Mouse (Mus musculus) right cerebral cortex, postnatal 4 days (tissue): ENCODE measurements around the gene Atp8b4.

Source experiments
- DNase-seq: peaks from one replicate; pipeline ENCODE4 v3.0.0-alpha.2; 2022

The Atp8b4 gene

DNA sequence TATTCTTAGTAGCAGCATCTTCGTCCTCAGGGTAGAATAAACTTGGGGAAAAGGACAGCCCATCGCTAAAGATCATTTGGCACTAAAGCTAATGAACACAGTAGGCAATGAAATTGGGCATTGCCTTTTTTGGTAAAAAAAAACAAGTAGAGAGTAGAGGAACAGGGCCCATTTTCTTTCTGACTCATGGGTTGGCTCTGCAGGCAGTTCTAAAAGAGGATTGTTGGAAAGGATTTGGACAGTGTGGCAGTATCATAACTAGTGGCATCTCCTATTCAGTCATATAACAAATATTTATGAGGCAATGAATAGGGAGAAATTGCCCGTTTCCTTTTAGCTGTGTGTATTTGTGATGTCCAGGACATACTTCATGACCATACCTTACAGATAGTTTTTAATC is 217.4 kb downstream of the Atp8b4 start:
- no peak for DNase-seq

GRCm38 (mm10) chr2:126275511-126275910 is 225.0 kb downstream of the Atp8b4 start:
- DNase-seq = no peak

GRCm38 (mm10) chr2:126274826-126275405 is 225.6 kb downstream of the Atp8b4 start:
- DNase-seq = no peak

- no peak for DNase-seq
Observed at GRCm38 (mm10) chr2:126274311-126274710, 226.2 kb downstream of the Atp8b4 start.
